Mouse (Mus musculus) forebrain, embryonic 16.5 days (tissue): ENCODE data around the gene Plce1. TPM values are rescaled to one million over a fixed set of nuclear protein-coding genes. Genes with fewer than 3 reads are reported as not detected.

ENCODE experiments used
- ATAC-seq: fragments of 200-750 bp; cut with Nextera tagmentation; 2 replicates; pipeline ENCODE4 v1.8.0; 2017; ENCODE audit warnings: mild to moderate bottlenecking, moderate library complexity
- H3K27ac ChIP-seq: fragments of 300-500 bp; sonication (generic); 2 replicates; pipeline ENCODE4 v1.5.1; 2014; ENCODE audit warnings: low read length, control low read depth
- H3K27me3 ChIP-seq: fragments of 300-500 bp; sonication (generic); replicated peaks from 2 replicates; pipeline ENCODE4 v1.6.1; 2014; ENCODE audit warnings: low read length; ENCODE audit not compliant: control insufficient read depth, insufficient read depth
- H3K36me3 ChIP-seq: fragments of 300-500 bp; sonication (generic); 2 replicates; pipeline ENCODE4 v1.6.1; 2014; ENCODE audit not compliant: control insufficient read depth, insufficient read depth
- H3K4me1 ChIP-seq: fragments of 300-500 bp; sonication (generic); replicated peaks from 2 replicates; pipeline ENCODE4 v1.6.1; 2014; ENCODE audit warnings: low read length; ENCODE audit not compliant: control insufficient read depth, insufficient read depth
- H3K4me2 ChIP-seq: fragments of 300-500 bp; sonication (generic); 2 replicates; pipeline ENCODE4 v1.6.1; 2014; ENCODE audit warnings: mild to moderate bottlenecking, low read length, control low read depth
- H3K4me3 ChIP-seq: fragments of 300-500 bp; sonication (generic); replicated peaks from 2 replicates; pipeline ENCODE4 v1.5.1; 2014; ENCODE audit warnings: mild to moderate bottlenecking, low read length, control low read depth
- H3K9ac ChIP-seq: fragments of 300-500 bp; sonication (generic); replicated peaks from 2 replicates; pipeline ENCODE4 v1.6.1; 2014; ENCODE audit warnings: low read depth, low read length, control low read depth
- H3K9me3 ChIP-seq: fragments of 300-500 bp; sonication (generic); 2 replicates; pipeline ENCODE4 v1.6.1; 2016; ENCODE audit warnings: low read length; ENCODE audit not compliant: control insufficient read depth
- WGBS: fragments of 180-500 bp; shearing (Covaris S2); extraction: QIAGEN DNeasy Blood & Tissue Kit; methylation state at CpG from one replicate; pipeline ENCODE4 v1.1.7; 2014; 5-methylcytosine and 5-hydroxymethylcytosine counted together
- polyA plus RNA-seq: library from polyadenylated mRNA; unstranded; fragments of >200 nt; fragmentation: Nextera tagmentation; extraction: Ambion mirVana; gene quantifications from 2 replicates; pipeline ENCODE4 v1.2.1, GENCODE M21; 2015

Plce1 gene
- polyA plus RNA-seq, 1 experiment from 2014 or later: 3.8 TPM

- no peak for ATAC-seq
- WGBS: 93% methylated on average over 11 of the region's 11 CpGs
- Histone ChIP-seq H3K36me3 (no peaks in the 10 kb centered on the region), H3K9me3 (no peaks in the 10 kb centered on the region), H3K4me1 (no peaks in the 10 kb centered on the region), H3K27ac (no peak overlapping the region), H3K9ac (no peak overlapping the region), H3K27me3 (no peaks in the 10 kb centered on the region), H3K4me3 (no peak overlapping the region), H3K4me2 (no peak overlapping the region)
These were observed 224.3 kb downstream of the Plce1 start for GRCm38 (mm10) chr19:38705244-38705643.

DNA sequence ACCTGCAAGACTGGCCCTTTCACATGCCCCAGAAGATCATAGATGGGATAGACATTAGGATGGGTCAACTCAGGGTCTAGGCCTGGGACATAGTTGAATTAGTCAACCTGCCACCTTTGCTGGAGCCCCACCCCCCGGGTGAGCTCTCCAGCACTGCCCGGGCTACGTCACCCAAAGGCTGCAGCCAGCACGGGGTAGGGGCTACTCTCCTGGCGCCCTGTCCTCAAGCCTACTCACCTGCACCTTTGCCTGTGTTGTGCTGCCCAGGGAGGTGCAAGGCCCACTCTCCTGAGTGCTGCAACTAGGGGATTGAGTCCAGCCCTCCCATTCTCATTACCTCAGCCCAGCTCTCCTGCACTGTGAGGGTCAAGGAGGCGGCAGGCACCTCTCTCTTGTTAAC lies 225.5 kb downstream of the Plce1 start:
- H3K4me2 ChIP-seq: no peak overlapping the region
- no peaks in the 10 kb centered on the region for H3K36me3 ChIP-seq
- H3K4me3 ChIP-seq: no peak overlapping the region
- WGBS: 89% methylated on average over 6 of the region's 6 CpGs
- H3K9me3 ChIP-seq: no peaks in the 10 kb centered on the region
- no peak overlapping the region for H3K27ac ChIP-seq
- no peaks in the 10 kb centered on the region for H3K4me1 ChIP-seq
- no peaks in the 10 kb centered on the region for H3K27me3 ChIP-seq
- no peak overlapping the region for H3K9ac ChIP-seq
- no peak for ATAC-seq

DNA sequence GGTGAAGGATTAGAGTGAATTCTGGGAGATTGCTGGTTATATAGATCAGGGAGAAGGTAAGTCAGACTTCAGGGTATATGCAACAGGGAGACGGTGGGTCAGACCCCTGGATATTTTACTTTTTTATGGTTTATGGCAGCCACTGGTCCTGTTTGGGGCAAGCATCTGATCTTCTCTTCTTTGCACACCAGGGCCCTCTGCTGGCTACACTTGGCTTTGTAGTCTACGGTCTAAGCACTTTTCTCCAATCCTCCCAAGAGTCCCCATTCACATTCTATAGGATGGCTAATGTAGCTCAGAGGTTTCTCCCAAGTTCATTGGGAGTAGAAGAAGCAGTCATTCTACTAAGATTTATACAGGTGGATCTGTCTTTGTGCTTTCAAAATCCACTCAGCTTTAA lies 228.5 kb downstream of the Plce1 start:
- no peak overlapping the region for H3K27ac ChIP-seq
- H3K4me1 ChIP-seq: no peaks in the 10 kb centered on the region
- no peak overlapping the region for H3K4me3 ChIP-seq
- H3K9me3 ChIP-seq: no peaks in the 10 kb centered on the region
- ATAC-seq: no peak
- H3K27me3 ChIP-seq: no peaks in the 10 kb centered on the region
- H3K4me2 ChIP-seq: no peak overlapping the region
- H3K36me3 ChIP-seq: no peaks in the 10 kb centered on the region
- WGBS: 93% methylated on average over 2 of the region's 2 CpGs
- H3K9ac ChIP-seq: no peak overlapping the region

DNA sequence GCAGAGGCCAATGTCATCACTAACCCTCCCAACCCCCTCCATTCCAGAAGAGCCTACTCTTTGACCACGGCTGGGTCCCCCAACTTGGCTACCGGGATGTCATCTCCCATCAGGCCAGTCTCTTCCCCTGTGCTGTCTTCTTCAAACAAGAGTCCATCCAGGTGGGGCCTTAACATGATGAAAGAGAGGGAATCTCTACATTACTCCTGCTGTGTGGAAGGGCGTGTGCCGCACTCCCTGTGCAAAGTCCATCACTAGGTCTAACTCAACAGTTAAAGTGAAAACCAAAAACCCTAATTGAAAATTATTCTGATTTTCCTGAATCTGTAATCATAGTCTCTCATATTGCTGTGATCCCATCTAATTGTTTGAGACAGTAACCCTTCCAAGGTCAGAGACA lies 240.9 kb downstream of the Plce1 start:
- no peak overlapping the region for H3K4me3 ChIP-seq
- ATAC-seq: no peak
- peaks cover 2% of the 10 kb centered on the region for H3K4me1 ChIP-seq
- H3K27me3 ChIP-seq: no peaks in the 10 kb centered on the region
- no peaks in the 10 kb centered on the region for H3K36me3 ChIP-seq
- WGBS: 97% methylated on average over 4 of the region's 4 CpGs
- H3K9me3 ChIP-seq: no peaks in the 10 kb centered on the region
- no peak overlapping the region for H3K27ac ChIP-seq
- no peak overlapping the region for H3K4me2 ChIP-seq
- no peak overlapping the region for H3K9ac ChIP-seq

DNA sequence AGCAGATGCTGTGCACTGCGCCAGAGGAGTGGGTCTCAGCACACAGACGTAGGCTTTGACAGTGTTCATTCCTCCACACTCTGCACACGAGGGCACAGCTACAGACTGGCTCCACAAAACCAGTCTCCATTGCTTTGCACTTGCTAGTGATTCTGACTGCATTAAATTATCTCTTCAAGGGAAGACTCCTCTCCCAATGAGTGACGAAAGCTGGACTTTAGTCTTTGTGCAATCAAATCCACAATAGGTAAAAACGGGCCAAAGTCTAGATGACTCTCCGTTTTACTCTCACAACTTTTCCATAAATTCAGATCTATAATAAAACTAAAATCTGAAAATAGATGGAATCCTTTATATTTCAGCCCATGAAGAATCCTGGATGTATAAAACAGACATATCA lies 242.1 kb downstream of the Plce1 start:
- H3K27ac ChIP-seq: no peak overlapping the region
- no peaks in the 10 kb centered on the region for H3K27me3 ChIP-seq
- no peak overlapping the region for H3K4me2 ChIP-seq
- no peak overlapping the region for H3K9ac ChIP-seq
- H3K36me3 ChIP-seq: no peaks in the 10 kb centered on the region
- 81% methylated on average over 6 of the region's 6 CpGs for whole genome bisulfite sequencing
- no peak overlapping the region for H3K4me3 ChIP-seq
- no peaks in the 10 kb centered on the region for H3K9me3 ChIP-seq
- H3K4me1 ChIP-seq: peaks cover 2% of the 10 kb centered on the region
- no peak for ATAC-seq

- no peaks in the 10 kb centered on the region for H3K9me3 ChIP-seq
- WGBS: 19% methylated on average over 5 of the region's 5 CpGs
- H3K4me3 ChIP-seq: no peak overlapping the region
- no peak for ATAC-seq
- H3K27ac ChIP-seq: no peak overlapping the region
- peaks cover 2% of the 10 kb centered on the region for H3K4me1 ChIP-seq
- no peak overlapping the region for H3K9ac ChIP-seq
- no peak overlapping the region for H3K4me2 ChIP-seq
- H3K36me3 ChIP-seq: no peaks in the 10 kb centered on the region
- no peaks in the 10 kb centered on the region for H3K27me3 ChIP-seq
These were observed 243.1 kb downstream of the Plce1 start for GRCm38 (mm10) chr19:38723969-38724368.

DNA sequence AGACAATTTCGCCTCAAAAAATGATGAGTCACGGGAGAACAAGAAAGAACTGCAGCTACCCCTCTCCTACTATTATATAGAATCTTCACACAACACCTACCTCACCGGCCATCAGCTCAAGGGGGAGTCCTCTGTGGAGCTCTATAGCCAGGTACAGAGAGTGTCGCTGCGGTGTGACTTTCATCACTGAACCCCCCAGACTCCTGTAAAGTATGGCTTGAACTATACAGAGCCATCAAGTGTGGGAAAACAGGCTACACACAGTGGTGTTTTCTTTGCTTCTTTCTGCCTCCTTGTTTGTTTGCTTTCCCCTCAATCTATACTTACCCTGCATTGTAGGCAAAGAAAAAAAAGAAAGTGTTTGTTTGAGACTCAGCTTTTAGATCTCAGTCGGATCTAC lies 247.9 kb downstream of the Plce1 start:
- Histone ChIP-seq H3K4me3 (no peak overlapping the region), H3K9ac (no peak overlapping the region), H3K4me1 (peaks cover 2% of the 10 kb centered on the region), H3K9me3 (no peaks in the 10 kb centered on the region), H3K27ac (no peak overlapping the region), H3K27me3 (no peaks in the 10 kb centered on the region), H3K4me2 (no peak overlapping the region), H3K36me3 (no peaks in the 10 kb centered on the region)
- 58% methylated on average over 6 of the region's 6 CpGs for WGBS
- ATAC-seq: no peak; the same call in 1 of the 2 replicates

GRCm38 (mm10) chr19:38729264-38729663 lies 248.4 kb downstream of the Plce1 start:
- no peak overlapping the region for H3K9ac ChIP-seq
- ATAC-seq: peak; percentile 68; the same call in 1 of the 2 replicates
- H3K4me3 ChIP-seq: no peak overlapping the region
- H3K4me1 ChIP-seq: no peaks in the 10 kb centered on the region
- H3K27ac ChIP-seq: no peak overlapping the region
- no peaks in the 10 kb centered on the region for H3K9me3 ChIP-seq
- 4% methylated on average over 3 of the region's 3 CpGs for WGBS
- H3K4me2 ChIP-seq: no peak overlapping the region
- no peaks in the 10 kb centered on the region for H3K36me3 ChIP-seq
- H3K27me3 ChIP-seq: no peaks in the 10 kb centered on the region

DNA sequence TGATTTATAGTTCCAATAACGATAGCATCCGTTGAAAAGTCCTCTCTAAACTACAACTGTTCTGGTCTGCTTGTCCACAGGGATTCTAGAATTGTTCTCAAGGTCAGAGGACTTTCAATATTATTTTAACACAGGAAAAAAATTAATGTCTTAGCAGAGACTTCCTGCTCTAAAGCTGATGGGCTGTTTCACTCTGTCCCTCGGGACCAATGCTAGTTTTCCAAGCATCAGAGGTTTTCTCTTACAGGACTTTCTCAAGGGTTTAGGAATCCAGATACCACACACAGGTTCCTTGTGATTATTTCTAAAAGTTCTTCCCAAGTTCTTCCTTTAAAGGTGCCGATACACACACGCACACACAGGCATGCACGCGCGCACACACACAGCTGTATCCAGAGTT lies 263.6 kb downstream of the Plce1 start:
- ATAC-seq: no peak
- H3K36me3 ChIP-seq: no peaks in the 10 kb centered on the region
- H3K27me3 ChIP-seq: no peaks in the 10 kb centered on the region
- H3K4me3 ChIP-seq: no peak overlapping the region
- no peaks in the 10 kb centered on the region for H3K9me3 ChIP-seq
- H3K4me1 ChIP-seq: no peaks in the 10 kb centered on the region
- H3K9ac ChIP-seq: no peak overlapping the region
- H3K27ac ChIP-seq: no peak overlapping the region
- 92% methylated on average over 8 of the region's 8 CpGs for WGBS
- H3K4me2 ChIP-seq: no peak overlapping the region

DNA sequence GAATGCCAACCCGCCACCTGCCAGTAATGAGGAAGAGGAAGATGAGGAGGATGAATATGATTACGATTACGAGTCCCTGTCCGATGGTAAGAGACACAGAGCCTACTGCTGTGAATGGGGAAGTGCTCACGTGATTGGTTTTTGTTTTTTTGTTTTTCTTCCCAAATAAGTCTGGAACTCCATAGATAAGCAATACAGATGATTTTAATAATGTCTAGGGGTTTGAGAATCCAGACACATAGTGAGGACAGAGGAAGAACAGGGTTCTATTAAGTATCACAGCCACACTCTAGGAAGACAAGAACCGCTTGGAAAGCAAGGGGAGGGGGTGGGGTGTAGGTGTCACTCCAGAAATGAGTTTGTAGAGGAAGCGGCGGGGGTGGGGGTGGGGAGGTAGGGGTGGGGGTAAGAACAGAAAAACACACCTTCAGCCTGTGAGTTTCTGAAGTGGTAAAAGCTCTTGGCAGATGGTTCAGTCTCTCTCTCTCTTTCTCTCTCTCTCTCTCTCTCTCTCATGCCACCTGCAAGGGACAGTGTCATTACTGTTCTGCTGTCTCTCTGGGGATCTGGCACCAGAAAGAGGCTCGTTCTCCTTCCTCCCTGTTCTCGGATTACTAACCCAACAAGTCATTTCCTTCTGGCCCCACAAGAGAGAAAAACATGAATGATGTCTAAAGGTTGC lies 265.0 kb downstream of the Plce1 start:
- Histone ChIP-seq H3K27me3 (no peaks in the 10 kb centered on the region), H3K27ac (no peak overlapping the region), H3K4me2 (no peak overlapping the region), H3K9ac (no peak overlapping the region), H3K9me3 (no peaks in the 10 kb centered on the region), H3K4me1 (no peaks in the 10 kb centered on the region), H3K36me3 (no peaks in the 10 kb centered on the region), H3K4me3 (no peak overlapping the region)
- no peak for ATAC-seq
- 72% methylated on average over 10 of the region's 10 CpGs for WGBS
